Mouse (Mus musculus) liver, adult 10 weeks (tissue): ENCODE measurements around the gene Rpl22. TPM values are rescaled to one million over a fixed set of nuclear protein-coding genes. Genes with fewer than 3 reads are reported as not detected.

ENCODE experiments used
- polyA plus RNA-seq: library from polyadenylated mRNA; stranded (reverse); fragments of 350-450 nt; fragmentation: Illumina TruSeq; extraction: RNeasy Lipid Tissue Mini Kit (QIAGEN cat#74804); gene quantifications from one replicate; pipeline ENCODE4 v1.2.3, GENCODE M21; 2014; ENCODE audit warnings: low read depth, low replicate concordance

The Rpl22 gene
- 188 TPM for polyA plus RNA-seq

DNA sequence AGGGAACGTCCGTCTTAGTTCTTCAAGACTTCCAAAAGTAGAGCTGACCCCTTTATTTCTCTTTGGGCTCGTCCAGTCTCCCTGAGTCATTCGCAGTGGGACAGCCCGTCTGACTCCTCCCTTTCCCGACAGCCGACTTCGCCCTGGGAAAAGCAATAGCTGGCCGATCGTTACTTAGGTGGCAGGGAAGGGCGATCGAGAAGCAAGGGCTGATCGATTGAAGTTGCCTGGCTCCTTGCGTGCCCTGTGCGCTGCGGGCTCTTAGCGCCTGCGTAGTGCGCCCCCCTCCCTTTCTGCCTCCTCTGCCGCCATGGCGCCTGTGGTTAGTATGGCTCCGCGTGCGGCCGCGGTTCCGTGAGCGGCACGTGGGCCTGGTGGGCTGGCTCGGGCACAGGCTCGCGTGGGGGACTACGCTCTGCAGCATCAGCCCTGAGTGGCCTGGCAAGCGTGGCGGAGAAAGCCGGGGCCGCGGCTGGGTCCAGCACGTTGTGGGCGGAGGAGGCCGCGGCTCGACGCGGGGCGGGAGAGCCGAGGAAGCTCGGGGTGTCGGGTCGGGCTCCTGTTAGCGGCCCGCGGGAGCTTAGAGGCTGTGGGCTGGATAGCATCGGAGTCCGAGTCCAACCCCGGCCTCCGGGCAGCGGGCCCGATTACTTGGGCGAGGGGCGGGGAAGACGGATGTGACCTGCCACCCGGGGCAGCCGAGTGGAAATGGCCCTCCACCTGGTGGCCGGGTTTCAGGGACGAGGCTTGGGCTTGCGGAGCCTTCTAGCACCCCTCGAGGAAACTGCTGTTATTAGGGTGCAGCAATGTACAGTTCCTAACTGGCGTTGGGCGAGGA is at the start of gene Rpl22:
Gene Rpl22 (plus strand): TSS at position 169 of the 838 bp plus-strand sequence.

DNA sequence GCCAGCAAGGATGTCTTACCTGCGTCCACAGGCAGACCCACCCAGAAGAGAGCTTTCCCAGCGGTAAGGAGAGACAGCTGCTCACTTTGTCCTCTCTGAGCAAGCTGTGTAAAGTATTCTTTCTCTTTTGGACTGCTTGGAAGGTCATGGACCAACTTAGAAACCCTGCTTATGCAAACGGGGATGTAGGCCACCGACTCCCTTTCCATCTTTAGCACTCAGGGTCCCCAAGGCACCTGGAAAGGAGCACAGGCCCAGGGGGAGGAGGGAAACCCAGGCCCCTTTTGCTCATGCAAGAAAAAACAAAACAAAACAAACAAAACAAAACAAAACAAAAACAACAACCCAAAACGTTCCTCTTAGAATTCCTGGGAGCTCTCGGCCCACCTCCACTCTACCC is 34.0 kb upstream of the Rpl22 start, which contains the start of gene Hes3:
Gene Hes3 (minus strand): TSS at position 101 of the 400 bp plus-strand sequence.

DNA sequence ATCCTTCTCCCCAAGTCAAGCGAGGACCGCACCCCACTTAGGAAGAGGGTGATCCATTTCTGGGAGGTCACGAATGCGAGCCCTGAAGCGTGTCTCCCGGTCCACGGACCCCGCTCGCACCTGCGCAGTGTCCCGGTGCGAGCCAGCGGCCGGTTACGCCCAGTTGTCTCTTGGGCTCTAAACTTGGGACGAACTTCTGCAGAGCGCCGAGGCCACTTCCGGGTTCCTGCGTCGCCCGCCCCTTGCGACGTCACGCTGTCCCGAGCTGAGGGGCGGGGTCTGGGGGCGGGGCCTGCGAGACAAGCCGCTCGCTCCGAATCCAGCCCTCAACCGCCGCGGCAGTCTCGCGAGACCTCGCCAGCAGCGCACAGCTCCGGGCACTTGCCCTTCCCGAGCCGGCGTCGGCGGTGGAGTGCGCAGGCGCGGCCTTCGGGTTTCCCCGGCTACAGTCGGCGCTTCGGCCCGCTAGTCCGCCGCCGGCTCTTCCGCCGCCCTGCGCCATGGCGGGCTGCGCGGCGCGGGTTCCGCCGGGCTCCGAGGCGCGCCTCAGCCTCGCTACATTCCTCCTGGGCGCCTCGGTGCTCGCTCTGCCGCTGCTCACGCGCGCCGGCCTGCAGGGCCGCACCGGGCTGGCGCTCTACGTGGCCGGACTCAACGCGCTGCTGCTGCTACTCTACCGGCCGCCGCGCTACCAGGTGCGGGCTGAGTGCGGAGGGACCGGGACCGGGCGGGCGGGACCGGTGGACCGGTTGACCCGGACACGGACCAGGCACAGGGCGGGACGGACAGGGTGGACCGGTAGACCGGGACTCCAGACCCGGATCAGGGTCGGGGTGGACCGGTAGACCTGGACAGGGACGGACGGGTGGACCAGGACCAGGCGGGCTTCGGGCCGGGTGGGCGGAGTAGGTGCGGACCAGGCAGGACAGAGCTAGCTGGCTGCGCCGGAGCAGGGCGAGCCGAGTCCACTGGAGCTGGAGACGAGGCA is 28.4 kb upstream of the Rpl22 start, which contains the start of gene Icmt:
Gene Icmt (plus strand): TSS at position 354 of the 988 bp plus-strand sequence.

DNA sequence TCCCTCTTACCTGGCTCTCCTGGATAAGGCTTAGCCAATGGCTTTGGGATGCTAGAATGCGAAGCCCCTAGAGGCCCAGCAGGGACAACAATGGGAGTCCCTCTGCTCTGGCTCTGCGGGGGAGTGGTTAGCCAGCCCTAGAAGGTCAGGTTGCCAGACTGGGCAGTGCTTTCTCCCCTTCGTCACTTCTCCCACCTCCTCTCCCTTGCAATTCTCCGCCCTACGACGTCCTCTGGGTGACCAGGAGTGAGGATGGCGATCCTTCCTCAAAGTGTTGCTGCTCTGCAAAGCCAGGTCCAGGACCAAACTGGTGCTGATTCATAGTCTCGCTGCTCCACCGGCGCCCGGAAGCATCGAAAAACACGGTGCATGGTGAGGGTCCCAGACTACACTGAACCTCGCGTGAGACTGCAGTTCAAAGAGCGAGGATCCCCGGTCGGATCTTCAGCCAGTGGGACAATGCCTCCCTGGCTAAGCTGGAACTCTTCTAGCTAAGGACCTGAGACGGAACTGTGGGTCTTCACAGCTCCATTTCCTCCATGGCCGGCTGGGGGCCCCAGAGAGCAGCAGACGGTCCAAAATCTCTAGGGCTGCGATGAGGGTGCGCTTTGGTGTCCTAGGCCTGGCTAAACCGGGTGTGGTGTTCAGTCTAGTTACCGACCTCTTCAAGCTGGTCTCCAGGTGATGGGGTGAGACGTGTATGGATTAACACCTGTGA is 6.9 kb upstream of the Rpl22 start, which contains the start of gene Rnf207:
Gene Rnf207 (minus strand): TSS at position 477 of the 718 bp plus-strand sequence.

DNA sequence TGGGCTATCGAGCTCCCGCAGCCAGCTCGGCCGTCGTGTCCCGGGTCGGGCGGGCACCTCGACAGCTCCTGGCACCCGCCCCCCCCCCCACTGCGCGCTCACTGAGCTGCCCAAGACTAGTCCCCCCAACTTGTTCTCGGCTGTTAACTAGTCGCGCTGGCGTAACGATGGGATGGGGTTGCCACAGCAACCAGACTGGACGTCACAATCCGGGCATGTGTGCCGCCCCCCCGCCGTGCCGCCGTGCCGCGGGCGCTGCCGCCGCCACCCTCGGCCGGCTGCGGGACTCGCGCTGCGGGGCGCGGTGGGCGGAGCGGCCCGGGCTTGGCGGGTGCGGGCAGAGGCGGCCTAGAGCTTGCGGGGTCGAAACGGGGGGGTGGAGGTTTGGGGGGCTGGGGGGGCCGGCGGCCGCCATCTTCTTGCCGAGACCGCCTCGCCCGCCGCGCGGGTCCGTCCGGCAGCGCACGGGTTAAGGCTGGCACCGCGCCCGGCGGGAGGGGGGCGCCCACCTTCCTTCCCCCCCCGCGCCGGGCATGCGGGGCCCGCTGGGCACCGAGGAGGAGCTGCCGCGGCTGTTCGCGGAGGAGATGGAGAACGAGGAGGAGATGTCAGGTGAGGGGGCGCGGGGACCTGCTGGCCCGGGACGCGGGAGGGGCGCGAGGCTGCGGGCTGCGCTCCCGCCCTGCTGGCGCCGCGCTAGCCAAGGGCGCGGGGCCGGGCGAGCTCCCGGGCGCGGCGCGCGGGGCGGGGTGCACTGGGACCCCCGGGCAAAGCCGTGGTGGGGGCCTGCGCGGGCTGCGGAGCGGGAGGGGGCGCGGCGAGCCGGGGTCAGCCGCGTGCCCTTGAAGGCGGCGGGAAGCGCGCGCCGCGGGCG is 13.1 kb downstream of the Rpl22 start, which contains the start of gene Chd5:
Gene Chd5 (plus strand): TSS at position 233 of the 874 bp plus-strand sequence.

Other genes starting within 250 kb of the Rpl22 start
- not detected for gene Tnfrsf25, start 209.8 kb upstream of the Rpl22 start, polyA plus RNA-seq
- not detected for gene Espn, start 173.4 kb upstream of the Rpl22 start, polyA plus RNA-seq
- not detected for gene Hes2, start 166.9 kb upstream of the Rpl22 start, polyA plus RNA-seq
- 1.0 TPM for gene Acot7, start 147.6 kb upstream of the Rpl22 start, polyA plus RNA-seq
- gene Gpr153, start 51.5 kb upstream of the Rpl22 start, polyA plus RNA-seq = 0.16 TPM
- not detected for gene Hes3, start 34.1 kb upstream of the Rpl22 start, polyA plus RNA-seq
- gene Icmt, start 28.5 kb upstream of the Rpl22 start, polyA plus RNA-seq = 5.8 TPM
- gene Rnf207, start 6.7 kb upstream of the Rpl22 start, polyA plus RNA-seq = not detected
- gene Chd5, start 12.9 kb downstream of the Rpl22 start, polyA plus RNA-seq = not detected
- gene Nphp4, start 151.0 kb downstream of the Rpl22 start, polyA plus RNA-seq = not detected
- not detected for gene Kcnab2, start 152.1 kb downstream of the Rpl22 start, polyA plus RNA-seq